Mouse (Mus musculus): ENCODE results near the gene Olfr98. TPM values are rescaled to one million over a fixed set of nuclear protein-coding genes. Genes with fewer than 3 reads are reported as not detected.

Gene Olfr98
- total RNA-seq, 2 experiments from 2014 or later = not detected

Other genes with a start within 250 kb of the Olfr98 start
- not detected for gene Mog, start 240.4 kb downstream of the Olfr98 start, total RNA-seq (2021)
- 1 to 10 TPM; 5.5 to 8.2 TPM for gene Gabbr1, start 217.8 kb downstream of the Olfr98 start, total RNA-seq (2021)
- gene Olfr90, start 175.2 kb downstream of the Olfr98 start, total RNA-seq (2021) = not detected
- gene Olfr91, start 165.5 kb downstream of the Olfr98 start, total RNA-seq (2021) = not detected
- not detected for gene Olfr92, start 143.7 kb downstream of the Olfr98 start, total RNA-seq (2021)
- gene Olfr93, start 102.3 kb downstream of the Olfr98 start, total RNA-seq (2021) = not detected
- under 1 TPM in 1 of 2 experiments, not detected in 1; 0.74 TPM for gene Ubd, start 69.9 kb downstream of the Olfr98 start, total RNA-seq (2021)
- gene Olfr94, start 62.8 kb downstream of the Olfr98 start, total RNA-seq (2021) = not detected
- gene Olfr95, start 50.6 kb downstream of the Olfr98 start, total RNA-seq (2021) = not detected
- gene Olfr96, start 43.6 kb downstream of the Olfr98 start, total RNA-seq (2021) = not detected
- gene Olfr97, start 26.4 kb downstream of the Olfr98 start, total RNA-seq (2021) = not detected
- gene H2-M3, start 6.5 kb upstream of the Olfr98 start, total RNA-seq (2021) = 1 to 10 TPM in 1 of 2 experiments, under 1 TPM in 1; 0.94 to 1.9 TPM
- gene Olfr99, start 19.7 kb upstream of the Olfr98 start, total RNA-seq (2021) = not detected
- gene Olfr101, start 40.6 kb upstream of the Olfr98 start, total RNA-seq (2021) = not detected
- gene Olfr102, start 53.3 kb upstream of the Olfr98 start, total RNA-seq (2021) = not detected
- gene Olfr103, start 75.9 kb upstream of the Olfr98 start, total RNA-seq (2021) = not detected
- gene Olfr104-ps, start 95.8 kb upstream of the Olfr98 start, total RNA-seq (2021) = not detected
- not detected for gene Olfr105-ps, start 115.3 kb upstream of the Olfr98 start, total RNA-seq (2021)
- not detected for gene Olfr106-ps, start 126.6 kb upstream of the Olfr98 start, total RNA-seq (2021)
- gene Olfr107, start 135.5 kb upstream of the Olfr98 start, total RNA-seq (2021) = not detected
- not detected for gene Olfr108, start 181.7 kb upstream of the Olfr98 start, total RNA-seq (2021)
- gene Olfr109, start 195.2 kb upstream of the Olfr98 start, total RNA-seq (2021) = not detected
- not detected for gene H2-M2, start 219.8 kb upstream of the Olfr98 start, total RNA-seq (2021)
- gene Olfr110, start 228.7 kb upstream of the Olfr98 start, total RNA-seq (2021) = not detected
- not detected for gene Olfr111, start 244.3 kb upstream of the Olfr98 start, total RNA-seq (2021)